ENCODE assay signal across 10 mouse cellular contexts in genomic region chr2:38712076-38712768, GRCm38 (mm10). TPM values are rescaled to one million over a fixed set of nuclear protein-coding genes. Genes with fewer than 3 reads are reported as not detected.
A peak's percentile ranks its signal among the peaks of the same experiment; 100 is the strongest.
DNase-seq lines count a peak whose midpoint lies in the region; ATAC-seq and TF ChIP-seq lines count a peak whose summit lies in the region.
"Had no signal": no experiment of that assay in that cellular context is flagged by ENCODE, and none has a peak within 500 bp of the region (broad histone marks: within the 10 kb centered on the region; RNA-seq: fewer than 3 reads in every experiment).

No protein-coding gene starts in this region.

- no peak overlapping the region for H3K27ac ChIP-seq in kidney, postnatal 0 days
- no peak overlapping the region for H3K27ac ChIP-seq in forebrain, embryonic 12.5 days
- no peak overlapping the region for H3K27ac ChIP-seq in limb, embryonic 12.5 days
- H3K27ac ChIP-seq in neural tube, embryonic 15.5 days (replicated peaks): no peak overlapping the region

- WGBS in kidney, postnatal 0 days: 8% methylated on average over 40 of the region's 58 CpGs
- WGBS in forebrain, embryonic 12.5 days: 5% methylated on average over 39 of the region's 58 CpGs
- WGBS in limb, embryonic 12.5 days: 4% methylated on average over 58 of the region's 58 CpGs
- 4% methylated on average over 58 of the region's 58 CpGs for WGBS in neural tube, embryonic 15.5 days

- TF ChIP-seq CTCF in kidney, postnatal 0 days (IDR thresholded peaks at IDR 0.05; ENCODE audit: low read depth): no peak

- H3K27me3 ChIP-seq in kidney, postnatal 0 days (ENCODE audit: insufficient read depth, low read length): peaks cover 55% of the 10 kb centered on the region
- peaks cover 91% of the 10 kb centered on the region for H3K27me3 ChIP-seq in forebrain, embryonic 12.5 days
- H3K27me3 ChIP-seq in limb, embryonic 12.5 days: peaks cover 75% of the 10 kb centered on the region
- peaks cover 64% of the 10 kb centered on the region for H3K27me3 ChIP-seq in neural tube, embryonic 15.5 days (replicated peaks)

- no peak overlapping the region for H3K9ac ChIP-seq in kidney, postnatal 0 days (ENCODE audit: low read depth, low read length)
- no peak overlapping the region for H3K9ac ChIP-seq in forebrain, embryonic 12.5 days
- H3K9ac ChIP-seq in limb, embryonic 12.5 days (replicated peaks): peak overlapping the region; percentile 50; the same call in 1 of the 2 replicates
- H3K9ac ChIP-seq in neural tube, embryonic 15.5 days (replicated peaks): no peak overlapping the region

- H3K36me3 ChIP-seq in kidney, postnatal 0 days (ENCODE audit: insufficient read depth, low read length): no peaks in the 10 kb centered on the region
- no peaks in the 10 kb centered on the region for H3K36me3 ChIP-seq in forebrain, embryonic 12.5 days (replicated peaks)
- H3K36me3 ChIP-seq in limb, embryonic 12.5 days: no peaks in the 10 kb centered on the region
- H3K36me3 ChIP-seq in neural tube, embryonic 15.5 days: no peaks in the 10 kb centered on the region

- no peak for DNase-seq in kidney, postnatal 0 days (ENCODE audit: low spot score)
- DNase-seq in kidney, adult 11 months: no peak
- DNase-seq in cerebellum, postnatal 14 days: no peak
- DNase-seq in embryo, embryonic 10 days (ENCODE audit: low spot score): no peak
- DNase-seq: cerebellum, adult 8-10 months had no signal

- ATAC-seq in kidney, postnatal 0 days (replicated peaks; ENCODE audit: low FRiP score, low read depth): no peak
- peak; percentile 42 for ATAC-seq in forebrain, embryonic 12.5 days (ENCODE audit: low FRiP score)
- ATAC-seq in limb, embryonic 12.5 days (ENCODE audit: insufficient number of reproducible peaks, insufficient read depth, low FRiP score, low TSS enrichment, low read depth): no peak
- ATAC-seq in neural tube, embryonic 15.5 days (ENCODE audit: low FRiP score): 0 out of 2 replicates have a peak, but pooled peaks have one; percentile 14
- no peak for ATAC-seq in megakaryocyte, adult 5-6 weeks (ENCODE audit: poor library complexity, severe bottlenecking)
- ATAC-seq: Patski had no signal

- H3K4me3 ChIP-seq in kidney, postnatal 0 days (replicated peaks; ENCODE audit: low read depth, low read length): peak overlapping the region; percentile 31
- H3K4me3 ChIP-seq in forebrain, embryonic 12.5 days (replicated peaks): peak overlapping the region; percentile 35
- peak overlapping the region; percentile 40 for H3K4me3 ChIP-seq in limb, embryonic 12.5 days (replicated peaks)
- peak overlapping the region; percentile 14; the same call in 1 of the 2 replicates for H3K4me3 ChIP-seq in neural tube, embryonic 15.5 days (replicated peaks)

- peak overlapping the region; percentile 56 for H3K4me2 ChIP-seq in kidney, postnatal 0 days (ENCODE audit: low read length)
- H3K4me2 ChIP-seq in forebrain, embryonic 12.5 days: peak overlapping the region; percentile 47
- peak overlapping the region; percentile 57 for H3K4me2 ChIP-seq in limb, embryonic 12.5 days
- peak overlapping the region; percentile 44 for H3K4me2 ChIP-seq in neural tube, embryonic 15.5 days

- peaks cover 21% of the 10 kb centered on the region; the same call in 1 of the 2 replicates for H3K4me1 ChIP-seq in kidney, postnatal 0 days (replicated peaks; ENCODE audit: insufficient read depth, low read length)
- peaks cover 23% of the 10 kb centered on the region for H3K4me1 ChIP-seq in forebrain, embryonic 12.5 days
- H3K4me1 ChIP-seq in limb, embryonic 12.5 days (replicated peaks): peaks cover 28% of the 10 kb centered on the region
- peaks cover 22% of the 10 kb centered on the region for H3K4me1 ChIP-seq in neural tube, embryonic 15.5 days

- H3K9me3 ChIP-seq in kidney, postnatal 0 days (replicated peaks; ENCODE audit: low read length): no peaks in the 10 kb centered on the region
- no peaks in the 10 kb centered on the region for H3K9me3 ChIP-seq in forebrain, embryonic 12.5 days
- H3K9me3 ChIP-seq in limb, embryonic 12.5 days: no peaks in the 10 kb centered on the region
- H3K9me3 ChIP-seq in neural tube, embryonic 15.5 days (replicated peaks): no peaks in the 10 kb centered on the region

RNA-seq across cellular contexts. Expression of gene Nr5a1, which starts 2.1 kb away (rescaled TPM):
- 0.36 and 0.56 TPM in 2 replicates for polyA plus RNA-seq in kidney, postnatal 0 days (2015; fragmentation: Nextera tagmentation; extraction: Ambion mirVana)
- 1.1 TPM in 2 replicates for polyA plus RNA-seq in forebrain, embryonic 12.5 days (2016; fragmentation: Nextera tagmentation; extraction: Ambion mirVana)
- 0.12 and 0.14 TPM in 2 replicates for polyA plus RNA-seq in limb, embryonic 12.5 days (2016; fragmentation: Nextera tagmentation; extraction: Ambion mirVana)
- polyA plus RNA-seq in neural tube, embryonic 15.5 days (2015; fragmentation: Nextera tagmentation; extraction: Ambion mirVana): 0.05 and 0.10 TPM in 2 replicates
- not detected in 2 replicates for total RNA-seq in megakaryocyte, adult 5-6 weeks (2015)
- total RNA-seq in megakaryocyte, adult 5-6 weeks (2017): not detected in 2 replicates
- polyA plus RNA-seq: Patski had no signal

Comparison
In these comparisons a context has a peak if more than half of its experiments do, and no peak if none do; other contexts are left out.
1. ATAC-seq: peak in forebrain, embryonic 12.5 days (single experiment) and neural tube, embryonic 15.5 days (single experiment); none in kidney, postnatal 0 days (single experiment), limb, embryonic 12.5 days (single experiment) and megakaryocyte, adult 5-6 weeks (single experiment).
2. Peak in every context shown above with its lines, with median percentiles within 50 percentile points of each other: H3K4me2 ChIP-seq and H3K4me3 ChIP-seq.